Mouse (Mus musculus): Measurements from ENCODE around the gene Emcn.

DNA sequence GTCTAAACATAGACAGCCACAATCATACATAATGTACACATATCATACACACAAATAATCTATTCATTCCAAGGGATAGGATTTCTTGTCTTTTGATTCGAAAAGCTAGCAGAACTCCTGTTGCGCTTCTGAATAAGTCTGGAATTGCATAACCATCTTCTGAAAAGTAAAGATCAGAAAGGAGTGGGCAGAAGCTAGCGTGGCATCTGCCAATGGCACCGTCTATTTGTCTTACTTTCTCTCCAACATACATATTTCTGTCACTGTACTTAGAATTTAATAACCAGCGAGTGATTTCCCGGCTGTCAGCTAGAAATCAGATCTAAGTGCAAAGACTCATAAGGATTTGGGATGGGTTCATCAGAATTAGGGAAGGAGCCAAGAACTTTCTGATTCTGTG lies 88.6 kb downstream of the Emcn start:
- TF ChIP-seq CTCF (IDR thresholded peaks at IDR 0.05; ENCODE audit: low read depth, low read length) (no peak), POLR2A (IDR thresholded peaks at IDR 0.05; ENCODE audit: borderline replicate concordance, low read depth, low read length) (no peak)

Measured in bone marrow macrophage, adult 2 months (primary cell).